Mouse (Mus musculus) midbrain, embryonic 16.5 days (tissue): Measurements from ENCODE around the gene Gm1043. TPM values are rescaled to one million over a fixed set of nuclear protein-coding genes. Genes with fewer than 3 reads are reported as not detected.
A peak's percentile ranks its signal among the peaks of the same experiment; 100 is the strongest.

ENCODE experiments used
- ATAC-seq: fragments of 200-750 bp; cut with Nextera tagmentation; 2 replicates; pipeline ENCODE4 v1.8.0; 2017; ENCODE audit warnings: moderate TSS enrichment
- H3K27ac ChIP-seq: fragments of 300-500 bp; sonication (generic); 2 replicates; pipeline ENCODE4 v1.5.1; 2014; ENCODE audit warnings: mild to moderate bottlenecking, low read length, mixed read lengths
- H3K27me3 ChIP-seq: fragments of 300-500 bp; sonication (generic); 2 replicates; pipeline ENCODE4 v1.6.1; 2014; ENCODE audit warnings: low read depth, low read length, mixed read lengths; ENCODE audit not compliant: control insufficient read depth, insufficient read depth
- H3K36me3 ChIP-seq: fragments of 300-500 bp; sonication (generic); 2 replicates; pipeline ENCODE4 v1.6.1; 2014; ENCODE audit warnings: mild to moderate bottlenecking, low read length, moderate library complexity, mixed read lengths; ENCODE audit not compliant: control insufficient read depth, insufficient read depth
- H3K4me1 ChIP-seq: fragments of 300-500 bp; sonication (generic); 2 replicates; pipeline ENCODE4 v1.6.1; 2014; ENCODE audit warnings: mild to moderate bottlenecking, low read length, mixed read lengths; ENCODE audit not compliant: control insufficient read depth, insufficient read depth
- H3K4me2 ChIP-seq: fragments of 300-500 bp; sonication (generic); 2 replicates; pipeline ENCODE4 v1.6.1; 2014; ENCODE audit warnings: mild to moderate bottlenecking, low read length, mixed read lengths
- H3K4me3 ChIP-seq: fragments of 300-500 bp; sonication (generic); 2 replicates; pipeline ENCODE4 v1.5.1; 2014; ENCODE audit warnings: low read depth, mild to moderate bottlenecking, low read length, moderate library complexity, mixed read lengths
- H3K9ac ChIP-seq: fragments of 300-500 bp; sonication (generic); 2 replicates; pipeline ENCODE4 v1.6.1; 2014; ENCODE audit warnings: low read depth, low read length, mixed read lengths
- H3K9me3 ChIP-seq: fragments of 300-500 bp; sonication (generic); replicated peaks from 2 replicates; pipeline ENCODE4 v1.6.1; 2014; ENCODE audit warnings: mild to moderate bottlenecking, low read length, mixed read lengths; ENCODE audit not compliant: control insufficient read depth, poor library complexity, severe bottlenecking
- WGBS: fragments of 180-500 bp; shearing (Covaris S2); extraction: QIAGEN DNeasy Blood & Tissue Kit; methylation state at CpG from one replicate; pipeline ENCODE4 v1.1.7; 2014; 5-methylcytosine and 5-hydroxymethylcytosine counted together
- polyA plus RNA-seq: library from polyadenylated mRNA; unstranded; fragments of >200 nt; fragmentation: Nextera tagmentation; extraction: Ambion mirVana; gene quantifications from 2 replicates; pipeline ENCODE4 v1.2.1, GENCODE M21; 2015

Gm1043 gene
- polyA plus RNA-seq, 1 experiment from 2014 or later: 2.3 TPM

DNA sequence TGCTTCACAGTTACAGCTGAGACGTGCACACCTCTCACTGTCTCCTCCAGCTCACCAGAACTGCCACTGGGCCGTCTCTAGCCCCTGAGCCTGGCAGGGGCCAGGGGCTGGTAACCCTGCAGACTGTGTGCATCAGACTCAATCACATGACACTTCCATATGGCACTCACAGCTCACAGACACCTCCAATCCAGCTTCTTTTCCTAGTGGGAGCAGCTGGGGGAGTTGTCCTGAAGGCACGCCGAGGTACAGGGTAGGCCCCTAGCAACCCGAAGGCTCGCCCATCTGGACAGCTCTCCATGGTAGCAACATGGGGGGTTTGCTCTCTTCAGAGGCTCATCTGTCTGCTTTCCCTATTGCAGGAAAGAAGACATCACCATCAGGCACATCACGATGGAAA is 143.7 kb downstream of the Gm1043 start:
- 68% methylated on average over 7 of the region's 7 CpGs for WGBS
- Histone ChIP-seq H3K4me3 (no peak overlapping the region), H3K9ac (no peak overlapping the region), H3K4me2 (no peak overlapping the region), H3K36me3 (no peaks in the 10 kb centered on the region), H3K9me3 (no peaks in the 10 kb centered on the region), H3K27ac (no peak overlapping the region), H3K4me1 (no peaks in the 10 kb centered on the region), H3K27me3 (no peaks in the 10 kb centered on the region)
- no peak for ATAC-seq

DNA sequence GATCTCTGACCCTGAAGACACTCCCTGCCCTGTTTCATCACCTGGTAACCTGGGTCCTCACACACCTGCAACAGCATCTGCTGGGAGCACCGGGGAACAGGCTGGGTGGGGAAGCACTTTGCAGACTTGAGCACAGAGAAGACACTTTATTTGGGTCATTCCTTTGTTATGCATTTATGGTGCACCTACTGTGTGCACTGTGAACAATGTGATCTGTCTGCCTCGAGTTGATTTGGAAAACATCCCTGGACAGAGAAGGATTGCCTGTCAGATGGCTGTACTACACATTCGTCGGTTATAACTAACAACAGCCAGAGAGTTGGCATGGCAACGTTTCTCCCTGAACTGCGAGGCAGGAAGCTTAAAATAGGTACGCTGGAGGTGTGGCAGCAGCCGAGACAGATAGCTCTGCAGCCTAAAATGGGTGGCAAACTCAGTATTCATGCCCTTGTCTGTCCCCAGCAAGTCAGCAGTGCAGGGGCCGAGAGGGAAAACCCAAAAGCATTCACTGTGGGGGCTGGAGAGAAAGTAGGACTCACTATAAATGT is 147.9 kb downstream of the Gm1043 start:
- WGBS: 53% methylated on average over 9 of the region's 9 CpGs
- no peaks in the 10 kb centered on the region for H3K9me3 ChIP-seq
- H3K27me3 ChIP-seq: no peaks in the 10 kb centered on the region
- H3K4me3 ChIP-seq: no peak overlapping the region
- 0 out of 2 replicates have a peak, but pooled peaks have one; percentile 26 for ATAC-seq
- no peak overlapping the region for H3K27ac ChIP-seq
- H3K4me2 ChIP-seq: no peak overlapping the region
- H3K9ac ChIP-seq: no peak overlapping the region
- no peaks in the 10 kb centered on the region for H3K4me1 ChIP-seq
- no peaks in the 10 kb centered on the region for H3K36me3 ChIP-seq

DNA sequence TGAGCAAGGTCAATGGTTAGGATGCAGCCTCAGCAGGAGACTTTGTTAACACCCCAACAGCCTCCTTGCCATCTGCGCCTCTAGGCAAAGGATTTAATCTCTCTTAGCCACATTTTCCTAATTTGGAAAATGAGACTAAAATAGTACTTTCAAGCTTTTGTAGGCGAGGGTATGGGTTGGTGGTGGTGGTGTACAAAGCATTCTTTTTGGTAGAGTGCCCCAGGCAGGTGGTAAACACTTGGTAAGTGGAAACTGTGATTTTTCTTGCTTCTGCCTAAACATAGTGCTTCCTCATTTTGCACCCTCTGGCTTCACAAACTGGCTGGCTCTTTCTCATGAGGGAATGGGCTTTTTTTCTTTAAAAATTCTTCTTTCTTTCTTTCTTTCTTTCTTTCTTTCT is 153.5 kb downstream of the Gm1043 start:
- H3K27me3 ChIP-seq: no peaks in the 10 kb centered on the region
- H3K9ac ChIP-seq: no peak overlapping the region
- no peaks in the 10 kb centered on the region for H3K36me3 ChIP-seq
- no peak for ATAC-seq
- H3K9me3 ChIP-seq: no peaks in the 10 kb centered on the region
- no peak overlapping the region for H3K27ac ChIP-seq
- no peak overlapping the region for H3K4me2 ChIP-seq
- no peak overlapping the region for H3K4me3 ChIP-seq
- 32% methylated on average over 2 of the region's 2 CpGs for WGBS
- peaks cover 12% of the 10 kb centered on the region for H3K4me1 ChIP-seq

DNA sequence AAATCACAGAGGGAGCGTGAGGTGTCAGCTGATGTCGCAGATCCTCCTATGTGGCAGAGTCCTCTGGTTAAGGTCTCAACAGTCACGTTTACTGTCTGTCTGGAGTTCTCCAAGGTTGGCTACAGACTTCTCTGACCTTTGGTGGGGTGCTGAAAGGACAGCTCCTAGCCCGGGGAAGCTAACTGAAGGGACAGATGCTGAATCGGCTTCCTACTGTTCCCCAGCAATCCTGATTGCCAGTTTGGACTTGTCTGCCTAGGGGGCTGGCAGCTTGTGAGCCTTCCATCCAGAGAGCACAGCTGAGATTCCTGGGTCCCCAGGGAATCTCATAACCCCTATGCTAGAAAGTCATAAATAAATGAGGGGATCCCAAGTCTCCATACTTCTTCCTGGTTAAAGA is 155.4 kb downstream of the Gm1043 start:
- Histone ChIP-seq H3K4me2 (no peak overlapping the region), H3K4me3 (no peak overlapping the region), H3K4me1 (peaks cover 17% of the 10 kb centered on the region), H3K9me3 (no peaks in the 10 kb centered on the region), H3K9ac (0 out of 2 replicates have a peak overlapping the region, but pooled peaks have one; percentile 16), H3K36me3 (no peaks in the 10 kb centered on the region), H3K27ac (no peak overlapping the region), H3K27me3 (no peaks in the 10 kb centered on the region)
- no peak for ATAC-seq
- 7% methylated on average over 5 of the region's 5 CpGs for WGBS

- Histone ChIP-seq H3K4me3 (peak overlapping the region; percentile 61), H3K9me3 (no peaks in the 10 kb centered on the region), H3K4me2 (peak overlapping the region; percentile 88), H3K36me3 (no peaks in the 10 kb centered on the region), H3K27me3 (no peaks in the 10 kb centered on the region), H3K27ac (peak overlapping the region; percentile 93), H3K4me1 (peaks cover 17% of the 10 kb centered on the region), H3K9ac (peak overlapping the region; percentile 89)
- 6% methylated on average over 9 of the region's 9 CpGs for WGBS
- peak; percentile 13 for ATAC-seq
These were observed 156.1 kb downstream of the Gm1043 start for GRCm38 (mm10) chr5:37241224-37241623.

GRCm38 (mm10) chr5:37241651-37242151 is 156.5 kb downstream of the Gm1043 start, which contains the start of gene Crmp1:
Crmp1 (plus strand) TSS chr5:37241940.
- under 1% methylated on average over 39 of the region's 56 CpGs for WGBS

GRCm38 (mm10) chr5:37242360-37243168 is 157.4 kb downstream of the Gm1043 start:
- Histone ChIP-seq H3K36me3 (no peaks in the 10 kb centered on the region), H3K27ac (peak overlapping the region; percentile 93), H3K9ac (peak overlapping the region; percentile 89), H3K27me3 (no peaks in the 10 kb centered on the region), H3K9me3 (no peaks in the 10 kb centered on the region), H3K4me3 (peak overlapping the region; percentile 61), H3K4me2 (peak overlapping the region; percentile 88), H3K4me1 (peaks cover 18% of the 10 kb centered on the region)
- ATAC-seq: no peak
- 9% methylated on average over 44 of the region's 44 CpGs for WGBS

More at GRCm38 (mm10) chr5:37241651-37242151, 156.5 kb downstream of the Gm1043 start, which contains the start of gene Crmp1:
- Histone ChIP-seq H3K36me3 (no peaks in the 10 kb centered on the region), H3K9me3 (no peaks in the 10 kb centered on the region), H3K4me2 (peak within 1 kb of the TSS; percentile 88), H3K4me1 (peaks cover 17% of the 10 kb centered on the region), H3K27me3 (no peaks in the 10 kb centered on the region), H3K27ac (peak within 1 kb of the TSS; percentile 93), H3K4me3 (peak within 1 kb of the TSS; percentile 61), H3K9ac (peak within 1 kb of the TSS; percentile 89)
- ATAC-seq: peak; percentile 81

DNA sequence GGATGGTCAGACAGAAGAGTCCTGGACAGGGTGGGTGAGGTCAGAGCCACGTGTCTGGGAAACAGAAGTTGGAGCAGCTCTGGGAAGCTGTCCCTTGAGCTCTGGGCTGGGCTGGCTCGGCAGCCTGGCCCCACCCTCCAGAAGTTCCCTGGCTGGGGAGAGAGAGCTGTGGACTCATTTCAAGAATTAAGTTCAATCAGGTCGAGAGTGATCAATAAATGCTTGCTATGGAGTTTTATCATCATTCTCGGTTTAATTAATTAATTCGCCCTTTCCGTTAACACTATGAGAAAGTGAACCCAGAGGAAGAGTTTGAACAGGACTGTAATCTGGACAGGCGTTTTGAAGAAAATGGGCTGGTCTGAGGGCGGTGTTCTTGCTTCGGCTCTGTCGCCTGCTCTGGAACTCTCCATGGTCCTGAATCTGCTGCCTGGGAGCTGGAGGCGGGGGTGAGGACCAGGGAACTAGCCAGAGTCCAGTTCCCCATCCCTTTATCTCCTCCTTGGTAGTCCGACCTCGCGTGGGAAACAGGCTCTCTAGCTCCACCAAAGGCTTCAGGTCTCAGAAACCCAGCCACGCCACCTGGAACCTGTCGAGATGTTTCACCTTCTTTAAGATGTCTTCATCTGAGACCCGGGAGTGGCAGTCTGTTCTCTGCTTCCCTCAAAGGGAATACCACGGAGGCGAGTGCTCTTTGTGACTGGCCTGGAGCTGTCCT is 158.2 kb downstream of the Gm1043 start:
- Histone ChIP-seq H3K4me2 (peak overlapping the region; percentile 88), H3K27ac (peak overlapping the region; percentile 93), H3K4me1 (peaks cover 26% of the 10 kb centered on the region), H3K9me3 (no peaks in the 10 kb centered on the region), H3K27me3 (no peaks in the 10 kb centered on the region), H3K4me3 (peak overlapping the region; percentile 61), H3K9ac (peak overlapping the region; percentile 89), H3K36me3 (no peaks in the 10 kb centered on the region)
- WGBS: 2% methylated on average over 19 of the region's 19 CpGs
- no peak for ATAC-seq
